Mouse (Mus musculus) cerebellum, adult 2 months (tissue): ENCODE data around the gene Gramd1a. TPM values are rescaled to one million over a fixed set of nuclear protein-coding genes. Genes with fewer than 3 reads are reported as not detected.
A peak's percentile ranks its signal among the peaks of the same experiment; 100 is the strongest.

Experiments used
- DNase-seq, 2 experiments: peaks; one replicate each; pipeline ENCODE4 v3.0.0; 2021
- H3K27ac ChIP-seq: fragments of 200-500 bp; 2 replicates; pipeline ENCODE4 v1.5.1; 2012; ENCODE audit warnings: low read length, control low read depth, inconsistent platforms; ENCODE audit not compliant: insufficient read depth
- H3K27me3 ChIP-seq: fragments of 200-500 bp; 2 replicates; pipeline ENCODE4 v1.6.1; 2012; ENCODE audit warnings: inconsistent platforms, mild to moderate bottlenecking, low read length, moderate library complexity; ENCODE audit not compliant: control insufficient read depth, insufficient read depth
- H3K4me1 ChIP-seq: fragments of 200-500 bp; 2 replicates; pipeline ENCODE4 v1.6.1; 2011; ENCODE audit warnings: low read length; ENCODE audit not compliant: control insufficient read depth, insufficient read depth
- H3K4me3 ChIP-seq: fragments of 200-500 bp; replicated peaks from 2 replicates; pipeline ENCODE3; 2011; ENCODE audit warnings: mild to moderate bottlenecking, low read depth, low read length, control low read depth; ENCODE audit not compliant: insufficient read depth
- CTCF ChIP-seq: fragments of 200-500 bp; IDR thresholded peaks from 2 replicates; pipeline ENCODE4 v1.5.1; 2011; ENCODE audit warnings: low read depth, mild to moderate bottlenecking, control low read depth, low read length, moderate library complexity, borderline replicate concordance; ENCODE audit not compliant: insufficient read depth
- POLR2A ChIP-seq: fragments of 200-500 bp; IDR thresholded peaks from 2 replicates; pipeline ENCODE4 v1.6.1; 2011; ENCODE audit warnings: low read length, control low read depth, borderline replicate concordance; ENCODE audit not compliant: insufficient read depth
- whole genome bisulfite sequencing: fragments of 180-500 bp; shearing (Covaris S2); methylation state at CpG from one replicate; pipeline ENCODE4 v1.1.7; 2018; 5-methylcytosine and 5-hydroxymethylcytosine counted together
- polyA plus RNA-seq: library from polyadenylated mRNA; depleted of rRNA; stranded (reverse); fragments of >200 nt; gene quantifications from 2 replicates; pipeline ENCODE4 v1.2.3, GENCODE M21; 2012

Gramd1a gene
- polyA plus RNA-seq, 1 experiment: 153 TPM

DNA sequence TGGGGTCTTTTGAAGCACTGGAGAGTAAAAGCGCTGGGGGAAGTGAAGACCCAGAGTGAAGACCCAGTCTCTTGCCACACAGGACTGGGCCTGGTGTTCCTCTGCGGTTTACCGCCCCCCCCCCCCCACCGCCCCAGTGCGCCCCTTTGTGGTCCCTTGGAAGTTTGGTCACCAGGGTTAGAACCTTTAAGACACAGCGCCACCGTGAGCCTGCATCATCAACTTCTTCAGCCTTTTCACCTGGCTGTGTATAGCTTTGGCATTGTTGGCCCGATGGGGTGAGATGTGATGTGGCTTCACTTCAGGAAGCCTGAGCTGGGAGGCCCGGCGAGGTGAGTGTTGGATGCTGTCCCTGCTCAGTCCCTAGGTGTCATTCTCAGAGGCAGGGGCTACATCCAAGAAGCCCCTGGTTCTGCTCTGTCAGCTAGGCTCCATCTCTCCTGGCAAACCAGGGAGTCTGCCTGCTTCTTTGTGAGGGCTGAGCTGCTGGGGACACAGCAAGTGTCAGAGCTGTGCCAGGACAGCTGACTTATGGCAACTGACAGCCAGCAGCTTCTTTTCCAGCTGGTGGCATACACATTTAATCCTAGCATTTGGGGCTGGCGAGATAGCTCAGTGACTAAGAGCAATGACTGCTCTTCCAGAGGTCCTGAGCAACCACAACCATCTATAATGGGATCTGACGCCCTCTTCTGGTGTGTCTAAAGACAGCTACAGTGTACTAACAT lies 60.8 kb downstream of the Gramd1a start:
- 14% methylated on average over 12 of the region's 12 CpGs for WGBS
- H3K27ac ChIP-seq: no peak overlapping the region
- H3K27me3 ChIP-seq: no peaks in the 10 kb centered on the region
- H3K4me3 ChIP-seq: no peak overlapping the region
- DNase-seq: peak in 1 of 2 experiments; percentile 47
- no peaks in the 10 kb centered on the region for H3K4me1 ChIP-seq
- TF ChIP-seq POLR2A: no peak
- TF ChIP-seq CTCF: 0 out of 2 replicates have a peak, but pooled peaks have one; percentile 8

DNA sequence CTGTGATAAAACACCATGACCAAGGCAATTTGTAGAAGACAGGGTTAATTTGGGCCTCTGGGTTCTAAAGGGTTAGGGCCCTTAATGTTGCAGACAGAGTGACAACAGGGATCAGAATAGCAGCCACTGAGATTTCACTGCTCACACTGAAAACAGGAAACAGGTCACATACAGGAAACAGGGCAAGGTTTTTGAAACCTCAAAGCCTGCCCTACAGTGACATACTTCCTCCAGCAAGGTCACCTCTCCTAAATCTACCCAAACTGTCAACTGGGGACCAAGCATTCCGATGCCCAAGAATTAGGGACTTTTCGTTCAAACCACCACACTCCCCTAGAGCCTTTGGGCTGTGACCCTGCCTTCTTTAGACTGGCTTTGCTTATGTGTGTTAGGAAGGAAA lies 66.0 kb downstream of the Gramd1a start:
- Histone ChIP-seq H3K27me3 (no peaks in the 10 kb centered on the region), H3K4me3 (no peak overlapping the region), H3K27ac (no peak overlapping the region), H3K4me1 (no peaks in the 10 kb centered on the region)
- DNase-seq: no peak
- 92% methylated on average over 2 of the region's 2 CpGs for WGBS
- TF ChIP-seq POLR2A (no peak), CTCF (no peak)

DNA sequence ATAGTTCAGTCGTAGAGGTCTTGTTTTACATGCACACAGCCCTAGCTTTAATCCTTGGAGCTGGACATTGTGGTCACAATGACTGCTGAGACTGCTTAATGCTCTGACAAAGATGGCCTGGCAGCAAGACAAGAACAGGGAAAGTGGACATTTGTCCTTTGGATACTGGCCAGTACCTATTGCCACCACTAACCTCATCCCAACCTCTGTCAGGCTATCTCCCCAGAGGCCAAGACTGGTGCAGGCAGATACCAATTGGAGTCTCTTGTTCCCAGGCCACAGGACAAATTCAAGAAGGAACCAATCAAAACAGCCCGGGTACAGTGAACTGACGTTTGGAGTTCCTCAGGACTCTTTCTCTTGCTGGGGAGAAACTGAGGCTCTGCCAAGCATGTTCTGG lies 67.5 kb downstream of the Gramd1a start:
- no peak overlapping the region for H3K4me3 ChIP-seq
- TF ChIP-seq CTCF (no peak), POLR2A (no peak)

DNA sequence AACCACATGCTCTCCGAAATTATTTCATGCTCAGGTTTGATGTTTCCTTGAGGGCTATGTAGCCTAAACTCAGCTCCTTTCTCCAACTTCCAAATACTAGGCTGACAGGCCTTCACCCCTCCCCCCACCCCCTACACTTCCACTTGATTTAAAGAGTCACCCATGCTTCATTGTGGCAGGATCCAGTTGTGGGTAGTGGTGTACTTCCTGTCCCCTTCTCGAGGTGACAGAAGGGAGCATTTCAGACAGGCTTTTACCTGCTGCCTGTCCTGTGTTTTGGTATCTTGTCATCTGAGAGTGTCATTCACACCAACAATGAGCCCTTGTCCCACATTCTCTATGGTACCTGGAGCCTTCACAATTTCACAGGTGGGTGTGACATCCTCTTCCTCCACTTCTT lies 68.4 kb downstream of the Gramd1a start:
- no peaks in the 10 kb centered on the region for H3K27me3 ChIP-seq
- no peak overlapping the region for H3K27ac ChIP-seq
- DNase-seq: no peak
- no peaks in the 10 kb centered on the region for H3K4me1 ChIP-seq
- no peak overlapping the region for H3K4me3 ChIP-seq
- WGBS: 75% methylated on average over 2 of the region's 2 CpGs
- TF ChIP-seq POLR2A (no peak), CTCF (no peak)

More for the DNA sequence above, 67.5 kb downstream of the Gramd1a start:
- WGBS: 33% methylated on average over 3 of the region's 3 CpGs
- no peak for DNase-seq
- H3K27ac ChIP-seq: no peak overlapping the region
- no peaks in the 10 kb centered on the region for H3K4me1 ChIP-seq
- H3K27me3 ChIP-seq: no peaks in the 10 kb centered on the region

DNA sequence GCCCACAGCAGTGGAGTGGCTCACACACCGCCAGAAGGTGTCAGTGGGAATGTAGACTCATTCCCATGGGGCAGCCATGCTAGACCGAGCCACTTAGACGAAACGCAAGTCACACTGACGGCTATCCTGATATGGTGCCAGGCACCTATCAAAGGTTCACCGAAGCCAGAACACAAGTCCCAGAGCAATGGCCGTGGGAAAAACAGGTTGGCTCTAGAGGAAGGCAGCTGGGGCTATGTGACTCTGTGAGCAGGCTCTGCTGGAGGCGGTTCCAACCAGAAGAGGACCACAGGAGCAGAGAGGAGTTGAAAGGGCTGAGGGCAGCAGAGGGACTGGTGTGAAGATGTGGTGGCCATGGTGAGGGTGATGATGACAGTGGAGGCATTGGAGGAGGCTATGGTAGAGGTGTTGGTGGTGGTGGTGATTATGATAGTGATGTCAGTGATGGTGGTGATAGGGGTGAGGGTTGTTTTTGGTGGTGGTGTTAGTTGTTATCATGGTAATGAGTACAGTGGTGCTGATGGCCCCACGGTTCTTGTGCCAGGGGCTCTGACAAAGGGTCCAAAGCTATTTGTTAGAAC lies 69.4 kb downstream of the Gramd1a start:
- H3K4me1 ChIP-seq: no peaks in the 10 kb centered on the region
- H3K27ac ChIP-seq: peak overlapping the region; percentile 23; the same call in 1 of the 2 replicates
- TF ChIP-seq POLR2A (no peak), CTCF (no peak)
- DNase-seq: no peak
- 61% methylated on average over 9 of the region's 9 CpGs for WGBS
- H3K27me3 ChIP-seq: no peaks in the 10 kb centered on the region
- H3K4me3 ChIP-seq: no peak overlapping the region

DNA sequence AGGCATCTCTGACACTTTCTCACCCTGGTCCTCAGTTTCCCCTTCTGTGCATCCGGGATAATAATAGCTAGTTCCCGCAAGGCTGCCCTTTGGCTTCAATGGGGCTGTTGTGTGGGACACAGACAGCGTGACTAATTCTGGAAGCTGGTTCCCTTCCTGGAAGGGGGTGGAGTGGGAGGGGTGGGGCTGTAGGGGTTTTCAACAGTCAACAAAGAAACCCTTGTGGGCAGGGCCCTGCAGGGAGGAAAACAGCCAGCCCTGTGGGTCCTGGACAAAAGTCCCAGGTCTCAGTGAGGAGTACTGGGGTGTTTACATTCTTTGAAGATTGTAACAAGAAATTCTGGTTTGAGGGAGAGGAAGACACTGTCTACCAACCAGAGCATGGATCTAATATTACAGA lies 70.5 kb downstream of the Gramd1a start:
- peak overlapping the region; percentile 67; the same call in 1 of the 2 replicates for H3K27ac ChIP-seq
- WGBS: 47% methylated on average over 3 of the region's 3 CpGs
- H3K27me3 ChIP-seq: no peaks in the 10 kb centered on the region
- TF ChIP-seq CTCF: no peak
- TF ChIP-seq POLR2A: no peak
- DNase-seq: peak in 1 of 2 experiments; percentile 51
- H3K4me3 ChIP-seq: no peak overlapping the region
- H3K4me1 ChIP-seq: no peaks in the 10 kb centered on the region

DNA sequence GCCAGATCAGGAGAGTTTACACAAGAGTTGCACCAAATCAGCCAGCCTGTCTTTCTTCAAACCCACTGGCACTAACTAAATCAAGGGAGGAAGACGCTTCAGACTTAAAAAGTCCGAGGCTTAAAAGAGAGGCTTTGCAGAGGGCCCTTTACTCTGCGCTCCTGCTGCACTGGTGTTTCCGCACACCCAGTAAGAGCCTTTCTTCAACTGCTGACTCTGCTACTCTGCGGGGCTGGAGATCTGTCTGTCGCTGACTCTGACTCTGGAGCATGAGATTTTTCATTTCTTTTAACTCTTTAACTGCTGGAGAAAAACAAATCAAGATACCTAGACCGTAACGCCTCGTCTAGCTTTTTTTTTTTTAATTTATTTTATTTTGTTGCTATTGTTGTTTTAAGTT lies 71.6 kb downstream of the Gramd1a start:
- Histone ChIP-seq H3K27me3 (no peaks in the 10 kb centered on the region), H3K4me1 (no peaks in the 10 kb centered on the region), H3K27ac (peak overlapping the region; percentile 43; the same call in 1 of the 2 replicates), H3K4me3 (no peak overlapping the region)
- DNase-seq: no peak
- WGBS: 62% methylated on average over 9 of the region's 9 CpGs
- TF ChIP-seq CTCF (no peak), POLR2A (no peak)

DNA sequence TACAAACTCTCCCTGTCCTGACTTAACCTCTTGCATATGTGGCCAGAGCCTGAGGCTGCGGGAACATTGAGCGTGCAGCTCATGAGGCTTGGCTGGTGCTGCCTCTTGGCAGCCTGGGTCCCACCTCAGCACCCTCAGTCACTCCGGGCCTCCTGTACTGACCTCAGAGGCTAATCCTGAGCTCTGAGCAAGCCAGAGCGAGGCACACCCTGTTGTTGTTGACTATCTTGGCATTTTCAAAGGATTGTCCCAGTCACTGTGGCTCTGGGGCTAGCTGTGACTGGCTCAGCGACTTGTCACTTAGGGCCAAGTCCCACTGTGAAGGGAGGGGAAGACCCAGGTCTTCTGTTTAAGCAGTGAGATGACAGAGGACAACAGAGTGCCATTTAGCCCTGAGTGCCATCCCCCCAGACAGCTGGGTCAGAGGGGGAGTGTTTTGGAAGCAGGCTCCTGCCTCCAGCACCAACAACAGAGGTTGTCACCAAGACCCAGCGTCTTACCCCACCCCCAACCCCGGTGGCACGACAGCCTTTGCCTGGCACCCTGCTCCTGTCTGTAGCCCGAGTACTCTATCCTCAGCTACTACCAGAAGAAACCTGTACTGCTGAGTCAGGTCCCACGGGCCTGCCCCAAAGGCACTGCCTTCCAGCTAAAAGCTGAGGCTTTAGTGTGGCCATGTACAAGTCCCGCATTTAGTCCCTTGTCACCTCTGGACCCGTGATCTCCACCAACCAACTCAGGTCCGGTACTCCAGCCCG lies 72.7 kb downstream of the Gramd1a start:
- H3K4me1 ChIP-seq: no peaks in the 10 kb centered on the region
- no peak overlapping the region for H3K4me3 ChIP-seq
- WGBS: 34% methylated on average over 14 of the region's 14 CpGs
- peak; percentile 57 to 73 for DNase-seq
- peak overlapping the region; percentile 43; the same call in 1 of the 2 replicates for H3K27ac ChIP-seq
- TF ChIP-seq CTCF (no peak), POLR2A (no peak)
- no peaks in the 10 kb centered on the region for H3K27me3 ChIP-seq
